Mouse (Mus musculus) heart, embryonic 16.5 days (tissue): ENCODE results near the gene Plxnc1. TPM values are rescaled to one million over a fixed set of nuclear protein-coding genes. Genes with fewer than 3 reads are reported as not detected.

Source experiments
- ATAC-seq: fragments of 200-750 bp; cut with Nextera tagmentation; replicated peaks from 2 replicates; pipeline ENCODE4 v1.8.0; 2017; ENCODE audit warnings: moderate number of reproducible peaks; ENCODE audit not compliant: insufficient read depth, low FRiP score; ENCODE audit errors: extremely low read depth
- H3K27ac ChIP-seq: fragments of 300-500 bp; sonication (generic); 2 replicates; pipeline ENCODE4 v1.5.1; 2014; ENCODE audit warnings: mild to moderate bottlenecking, low read length, control low read depth, moderate library complexity
- H3K27me3 ChIP-seq: fragments of 300-500 bp; sonication (generic); 2 replicates; pipeline ENCODE4 v1.6.1; 2014; ENCODE audit warnings: low read length, mixed read lengths; ENCODE audit not compliant: control insufficient read depth, insufficient read depth
- H3K36me3 ChIP-seq: fragments of 300-500 bp; sonication (generic); 2 replicates; pipeline ENCODE4 v1.6.1; 2014; ENCODE audit not compliant: control insufficient read depth, insufficient read depth
- H3K4me1 ChIP-seq: fragments of 300-500 bp; sonication (generic); 2 replicates; pipeline ENCODE4 v1.6.1; 2014; ENCODE audit warnings: low read length, mixed read lengths; ENCODE audit not compliant: control insufficient read depth, insufficient read depth
- H3K4me2 ChIP-seq: fragments of 300-500 bp; sonication (generic); 2 replicates; pipeline ENCODE4 v1.6.1; 2014; ENCODE audit warnings: low read depth, mild to moderate bottlenecking, control low read depth, low read length
- H3K4me3 ChIP-seq: fragments of 300-500 bp; sonication (generic); 2 replicates; pipeline ENCODE4 v1.5.1; 2014; ENCODE audit warnings: mild to moderate bottlenecking, control low read depth, low read length
- H3K9ac ChIP-seq: fragments of 300-500 bp; sonication (generic); 2 replicates; pipeline ENCODE4 v1.6.1; 2014; ENCODE audit warnings: low read length, control low read depth
- H3K9me3 ChIP-seq: fragments of 300-500 bp; sonication (generic); replicated peaks from 2 replicates; pipeline ENCODE4 v1.6.1; 2016; ENCODE audit warnings: low read length; ENCODE audit not compliant: control insufficient read depth
- WGBS: fragments of 180-500 bp; shearing (Covaris S2); extraction: QIAGEN DNeasy Blood & Tissue Kit; methylation state at CpG from one replicate; pipeline ENCODE4 v1.1.7; 2014; 5-methylcytosine and 5-hydroxymethylcytosine counted together
- polyA plus RNA-seq: library from polyadenylated mRNA; unstranded; fragments of >200 nt; fragmentation: Nextera tagmentation; extraction: Ambion mirVana; gene quantifications from 2 replicates; pipeline ENCODE4 v1.2.1, GENCODE M21; 2015

The Plxnc1 gene
- polyA plus RNA-seq, 1 experiment from 2014 or later: 2.0 TPM

DNA sequence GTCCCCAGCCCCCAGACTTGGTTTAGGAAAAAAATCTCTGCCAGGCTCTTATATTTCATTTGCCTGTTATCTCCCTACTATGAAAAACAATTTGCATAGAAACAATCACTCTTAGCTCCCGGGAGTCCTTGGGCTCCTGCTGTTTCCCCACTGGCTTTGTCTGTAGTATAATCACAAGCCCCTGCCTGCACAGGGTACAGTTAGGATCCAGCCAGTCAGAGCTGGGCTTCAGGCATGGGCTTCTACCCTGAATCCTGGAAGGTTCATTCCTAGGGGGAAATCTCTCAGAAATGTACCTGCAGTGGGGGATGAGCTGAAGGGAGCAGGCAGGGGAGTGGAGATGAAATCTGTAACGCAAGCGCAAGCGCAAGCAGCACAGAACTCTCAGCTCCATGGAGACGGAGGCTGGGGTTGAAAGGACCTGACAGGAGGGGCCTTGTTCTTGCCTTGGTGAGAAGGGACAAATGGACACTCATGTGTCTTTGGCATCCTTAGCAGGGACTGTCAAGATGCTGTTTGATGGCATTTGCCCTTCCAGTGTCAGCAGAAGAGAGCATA lies 33.7 kb upstream of the Plxnc1 start:
- 55% methylated on average over 5 of the region's 5 CpGs for WGBS
- ATAC-seq: no peak
- Histone ChIP-seq H3K9me3 (0 out of 2 replicates have a peak, but pooled peaks cover under 1% of the 10 kb centered on the region), H3K4me3 (no peak overlapping the region), H3K27ac (no peak overlapping the region), H3K4me2 (no peak overlapping the region), H3K4me1 (peaks cover 11% of the 10 kb centered on the region), H3K9ac (no peak overlapping the region), H3K27me3 (no peaks in the 10 kb centered on the region), H3K36me3 (no peaks in the 10 kb centered on the region)

DNA sequence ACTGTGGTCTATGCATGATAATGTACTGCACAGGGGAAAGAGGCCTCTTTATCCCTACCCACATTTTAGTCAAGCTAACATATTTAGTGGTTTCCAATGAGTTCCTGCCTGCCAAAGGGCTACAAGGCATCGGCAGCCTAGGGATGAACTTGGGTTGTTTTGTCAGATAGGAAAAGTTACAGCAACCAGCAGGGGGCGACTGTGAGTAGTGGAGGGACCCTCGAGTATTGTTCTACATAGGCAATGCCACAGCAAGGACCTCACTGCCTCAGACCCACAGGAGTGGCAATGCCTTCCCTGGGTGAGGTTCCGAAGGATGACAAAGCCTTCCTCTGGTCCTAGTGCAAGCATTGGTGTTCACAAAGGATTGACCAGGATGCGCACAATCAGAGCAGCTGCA lies 31.7 kb upstream of the Plxnc1 start:
- Histone ChIP-seq H3K4me1 (peaks cover 7% of the 10 kb centered on the region), H3K36me3 (no peaks in the 10 kb centered on the region), H3K4me3 (no peak overlapping the region), H3K4me2 (no peak overlapping the region), H3K9ac (no peak overlapping the region), H3K27ac (no peak overlapping the region), H3K9me3 (peaks cover 3% of the 10 kb centered on the region; the same call in 1 of the 2 replicates), H3K27me3 (no peaks in the 10 kb centered on the region)
- 56% methylated on average over 5 of the region's 5 CpGs for WGBS
- no peak for ATAC-seq

DNA sequence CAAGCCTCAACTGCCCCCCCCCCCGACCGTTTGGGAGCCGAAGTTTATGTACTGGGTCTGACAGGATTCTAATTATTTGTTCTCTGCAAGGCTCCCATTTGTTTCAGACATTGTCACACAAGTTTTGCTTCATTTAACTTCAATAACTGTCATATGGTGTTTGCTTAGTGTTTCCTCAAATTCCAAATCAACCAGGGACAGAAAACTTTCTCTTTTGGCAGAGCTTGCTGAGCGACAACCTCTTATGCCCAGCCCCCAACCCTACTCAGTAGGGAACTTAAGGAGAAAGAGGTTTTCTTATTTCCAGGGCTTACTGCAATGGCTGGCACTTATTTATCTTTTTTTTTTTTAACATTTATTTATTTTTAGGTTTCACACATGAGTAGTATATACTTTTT lies 30.5 kb upstream of the Plxnc1 start:
- H3K9me3 ChIP-seq: peaks cover 3% of the 10 kb centered on the region; the same call in 1 of the 2 replicates
- H3K27me3 ChIP-seq: no peaks in the 10 kb centered on the region
- H3K4me1 ChIP-seq: peaks cover 7% of the 10 kb centered on the region
- H3K4me2 ChIP-seq: no peak overlapping the region
- ATAC-seq: no peak
- H3K9ac ChIP-seq: no peak overlapping the region
- H3K36me3 ChIP-seq: no peaks in the 10 kb centered on the region
- 48% methylated on average over 4 of the region's 4 CpGs for WGBS
- H3K4me3 ChIP-seq: no peak overlapping the region
- no peak overlapping the region for H3K27ac ChIP-seq

DNA sequence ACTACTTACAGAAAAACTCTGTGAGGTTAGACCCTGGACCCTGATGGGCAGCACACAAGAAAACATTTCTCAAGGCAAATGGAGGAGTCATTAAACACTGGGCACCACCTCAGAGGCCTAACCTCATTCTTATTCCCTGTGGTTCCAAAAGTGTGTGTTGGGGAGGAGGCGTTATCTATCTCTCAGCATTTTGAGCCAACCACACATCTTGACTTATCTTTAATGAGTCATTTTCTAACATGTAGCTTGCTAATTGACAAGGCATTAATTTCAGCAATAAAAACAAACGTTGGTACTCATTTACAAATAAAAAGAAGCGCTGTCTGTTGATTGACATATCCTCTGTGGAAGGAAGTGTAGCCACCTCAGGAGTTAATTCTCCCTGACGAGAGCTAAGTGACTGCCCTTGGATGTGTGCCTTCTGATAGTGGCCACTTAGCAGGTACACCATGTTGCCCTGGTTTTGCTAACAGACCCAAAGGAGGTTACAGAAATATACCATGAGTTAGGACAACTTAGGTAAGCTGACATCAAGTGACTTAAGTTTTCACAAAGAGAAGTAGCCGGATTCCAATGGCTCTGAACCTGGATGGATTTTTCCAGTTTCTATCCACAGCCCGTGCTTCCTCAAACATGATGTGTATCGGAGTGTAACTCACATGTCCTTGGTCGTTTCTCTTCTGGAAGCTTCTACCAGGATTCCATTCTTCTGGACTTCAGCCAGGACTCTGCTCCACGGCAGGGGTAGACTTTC lies 29.9 kb upstream of the Plxnc1 start:
- no peak overlapping the region for H3K9ac ChIP-seq
- 47% methylated on average over 9 of the region's 9 CpGs for WGBS
- no peaks in the 10 kb centered on the region for H3K36me3 ChIP-seq
- peaks cover 7% of the 10 kb centered on the region for H3K4me1 ChIP-seq
- no peaks in the 10 kb centered on the region for H3K27me3 ChIP-seq
- H3K4me2 ChIP-seq: no peak overlapping the region
- no peak overlapping the region for H3K4me3 ChIP-seq
- H3K9me3 ChIP-seq: peaks cover 3% of the 10 kb centered on the region; the same call in 1 of the 2 replicates
- H3K27ac ChIP-seq: no peak overlapping the region
- no peak for ATAC-seq

DNA sequence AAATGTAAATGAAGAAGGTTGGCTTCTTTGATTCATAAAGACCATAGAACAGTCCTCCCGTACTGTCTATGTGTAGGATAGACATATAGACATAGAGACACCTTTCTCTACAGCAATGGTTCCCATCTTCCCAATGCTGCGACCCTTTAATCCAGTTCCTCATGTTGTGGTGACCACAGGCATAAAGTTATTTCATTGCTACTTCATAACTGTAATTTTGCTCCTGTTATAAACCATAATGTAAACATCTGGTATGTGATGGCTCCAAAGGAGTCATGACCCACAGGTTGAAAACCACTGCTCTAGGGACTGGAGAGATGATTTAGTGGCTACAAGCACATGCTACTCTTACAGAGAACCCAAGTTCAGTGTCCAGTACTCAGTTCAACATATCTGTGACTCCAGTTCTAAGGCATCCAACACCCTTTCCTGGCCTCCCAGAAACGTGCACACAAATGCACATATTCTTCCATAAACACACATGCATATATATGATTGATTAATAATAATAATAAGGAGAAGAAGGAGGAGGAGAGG lies 27.1 kb upstream of the Plxnc1 start:
- Histone ChIP-seq H3K4me3 (no peak overlapping the region), H3K9me3 (peaks cover 3% of the 10 kb centered on the region; the same call in 1 of the 2 replicates), H3K27ac (no peak overlapping the region), H3K4me2 (no peak overlapping the region), H3K4me1 (peaks cover 7% of the 10 kb centered on the region), H3K9ac (no peak overlapping the region), H3K36me3 (no peaks in the 10 kb centered on the region), H3K27me3 (no peaks in the 10 kb centered on the region)
- ATAC-seq: no peak
- WGBS: 74% methylated on average over 3 of the region's 3 CpGs

DNA sequence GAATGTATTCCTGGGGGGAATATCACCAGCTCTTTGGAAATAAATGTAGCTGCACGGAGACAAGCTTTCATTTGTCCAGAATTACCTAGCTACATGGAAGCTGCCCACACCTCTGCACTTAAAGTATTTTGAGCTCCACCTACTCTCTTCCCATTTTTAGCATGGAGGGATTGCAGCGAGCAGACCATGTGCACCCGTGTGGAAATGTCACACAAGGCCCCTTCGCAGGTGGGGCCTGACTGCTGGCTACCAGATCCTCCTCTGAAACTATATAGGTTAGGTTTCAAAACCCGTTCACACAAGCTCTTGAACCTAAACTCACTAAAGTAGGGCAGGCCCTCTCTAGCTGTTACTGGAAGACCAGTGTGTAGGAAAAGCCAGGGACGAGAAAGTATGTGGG lies 25.6 kb upstream of the Plxnc1 start:
- Histone ChIP-seq H3K4me3 (no peak overlapping the region), H3K4me2 (no peak overlapping the region), H3K36me3 (no peaks in the 10 kb centered on the region), H3K9me3 (peaks cover 3% of the 10 kb centered on the region; the same call in 1 of the 2 replicates), H3K9ac (no peak overlapping the region), H3K27me3 (no peaks in the 10 kb centered on the region), H3K27ac (no peak overlapping the region), H3K4me1 (peaks cover 7% of the 10 kb centered on the region)
- ATAC-seq: no peak
- WGBS: 69% methylated on average over 6 of the region's 6 CpGs

DNA sequence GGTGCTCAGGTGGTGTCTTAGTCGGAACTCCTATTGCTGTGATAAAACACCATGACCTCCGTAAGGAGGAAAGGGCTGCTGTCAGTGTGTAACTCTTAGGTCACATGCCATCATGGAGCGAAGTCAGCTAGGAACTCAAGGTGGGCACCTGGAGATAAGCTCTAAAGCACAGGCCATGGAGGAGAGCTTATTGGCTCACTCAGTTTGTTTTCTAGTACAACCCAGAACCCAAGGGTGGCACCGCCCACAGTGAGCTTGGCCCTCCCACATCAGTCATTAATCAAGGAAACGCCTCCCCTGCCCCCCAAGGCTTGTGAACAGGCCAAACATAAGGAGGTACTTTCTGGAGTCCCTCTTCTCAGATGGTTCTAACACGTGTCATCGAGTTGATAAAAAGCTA lies 22.8 kb upstream of the Plxnc1 start:
- Histone ChIP-seq H3K4me3 (no peak overlapping the region), H3K9ac (no peak overlapping the region), H3K9me3 (peaks cover 6% of the 10 kb centered on the region), H3K36me3 (no peaks in the 10 kb centered on the region), H3K27ac (no peak overlapping the region), H3K4me2 (no peak overlapping the region), H3K4me1 (no peaks in the 10 kb centered on the region), H3K27me3 (no peaks in the 10 kb centered on the region)
- ATAC-seq: no peak
- WGBS: 78% methylated on average over 7 of the region's 7 CpGs

DNA sequence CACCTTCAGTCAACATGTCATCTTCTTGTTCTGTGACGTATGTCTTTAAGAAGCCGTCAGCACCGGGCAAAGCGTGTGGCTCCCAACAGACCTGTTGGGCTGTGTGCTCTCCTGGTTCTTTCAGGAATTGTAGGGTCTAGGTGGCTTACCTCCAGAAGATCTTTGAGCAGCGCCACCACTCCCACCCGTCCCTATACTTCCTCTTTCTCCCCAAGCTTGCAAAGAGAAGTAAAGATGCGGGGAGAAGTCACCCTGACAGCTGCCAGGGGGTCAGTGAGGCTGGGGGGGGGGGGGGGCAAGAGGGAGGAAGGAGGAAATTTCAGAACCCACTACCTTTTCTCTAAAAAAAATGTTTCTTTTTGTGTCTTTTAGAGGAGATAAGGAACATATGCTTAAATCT lies 22.2 kb upstream of the Plxnc1 start:
- 82% methylated on average over 7 of the region's 7 CpGs for WGBS

DNA sequence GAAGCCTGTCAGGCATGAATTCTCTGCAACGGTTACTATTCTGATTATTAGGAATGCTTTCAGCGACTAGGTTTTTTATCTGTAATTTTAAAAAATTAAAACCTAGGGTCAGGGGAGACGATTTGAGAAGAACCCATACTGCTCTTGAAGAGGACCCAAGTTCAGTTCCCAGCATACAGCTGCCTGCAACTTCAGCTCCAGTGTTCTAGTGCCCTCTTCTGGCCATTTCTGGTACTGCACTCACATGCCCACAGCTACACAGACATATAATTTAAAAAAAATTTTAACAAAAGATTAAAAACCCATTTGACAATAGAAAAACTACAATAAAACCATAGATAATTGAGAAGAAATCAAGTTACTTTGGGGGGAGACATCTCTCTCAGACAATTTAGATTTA lies 20.5 kb upstream of the Plxnc1 start:
- Histone ChIP-seq H3K36me3 (no peaks in the 10 kb centered on the region), H3K9me3 (peaks cover 6% of the 10 kb centered on the region), H3K4me3 (no peak overlapping the region), H3K9ac (no peak overlapping the region), H3K27ac (no peak overlapping the region), H3K4me2 (no peak overlapping the region), H3K4me1 (no peaks in the 10 kb centered on the region), H3K27me3 (no peaks in the 10 kb centered on the region)
- no peak for ATAC-seq
- 87% methylated on average over 3 of the region's 3 CpGs for WGBS

More for the DNA sequence above, 22.2 kb upstream of the Plxnc1 start:
- Histone ChIP-seq H3K27me3 (no peaks in the 10 kb centered on the region), H3K4me2 (no peak overlapping the region), H3K27ac (no peak overlapping the region), H3K9me3 (peaks cover 6% of the 10 kb centered on the region), H3K9ac (no peak overlapping the region), H3K4me3 (no peak overlapping the region), H3K36me3 (no peaks in the 10 kb centered on the region), H3K4me1 (no peaks in the 10 kb centered on the region)
- no peak for ATAC-seq
